Mouse (Mus musculus) monocyte, adult 2 months (primary cell): ENCODE measurements at regions not wholly inside any gene's neighbourhood (a gene's known extent, or its start where the extent isn't known, plus 50 kb on each side); places are given as distances from the start of the nearest gene placed in this dataset.
A peak's percentile ranks its signal among the peaks of the same experiment; 100 is the strongest.

ENCODE experiments used
- DNase-seq, 2 experiments: peaks; one replicate each; pipeline ENCODE4 v3.0.0; 2022; ENCODE audit warnings: low spot score in 2 of 2, low read depth in 1 of 2

DNA sequence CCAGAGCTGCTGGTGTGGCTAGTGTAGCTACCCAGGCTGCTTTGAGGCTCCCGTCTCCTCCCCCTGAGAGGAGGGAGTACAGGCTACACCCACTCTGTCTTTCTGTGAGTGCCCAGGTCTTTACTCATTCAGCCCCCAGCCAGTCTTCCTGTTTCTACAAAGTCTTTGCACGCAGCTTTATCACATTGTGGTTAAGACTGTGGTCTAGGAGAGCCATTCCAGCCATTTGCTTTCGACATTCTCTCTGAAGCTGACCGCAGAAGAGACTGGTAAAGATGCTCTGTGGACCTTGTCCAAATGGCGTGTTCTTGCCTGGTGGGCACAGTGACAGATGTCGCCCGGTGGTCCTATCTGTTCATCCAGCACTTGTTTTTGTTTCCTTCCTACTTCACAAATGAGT, 62.0 kb downstream of the Tpra1 start:
- DNase-seq: no peak

DNA sequence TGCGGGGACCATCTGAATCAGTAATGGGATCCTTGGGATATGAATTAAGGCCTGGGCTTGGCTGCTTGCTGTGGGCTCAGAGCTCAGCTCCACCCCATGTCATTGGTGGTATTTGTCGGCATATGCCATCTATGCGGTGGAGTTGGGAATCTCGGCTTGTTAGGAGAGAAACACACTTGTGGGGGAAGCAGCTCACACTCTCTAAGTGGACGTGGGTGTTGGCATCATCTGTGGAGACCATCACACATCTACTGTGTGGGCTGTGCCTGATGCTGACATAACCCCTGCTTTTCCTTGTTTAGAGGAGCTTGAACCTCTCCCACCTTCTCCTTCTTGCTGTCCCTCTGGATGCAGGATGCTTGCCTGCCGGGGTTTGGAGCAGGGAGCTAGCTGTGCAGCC, 62.9 kb downstream of the Tpra1 start:
- no peak for DNase-seq

DNA sequence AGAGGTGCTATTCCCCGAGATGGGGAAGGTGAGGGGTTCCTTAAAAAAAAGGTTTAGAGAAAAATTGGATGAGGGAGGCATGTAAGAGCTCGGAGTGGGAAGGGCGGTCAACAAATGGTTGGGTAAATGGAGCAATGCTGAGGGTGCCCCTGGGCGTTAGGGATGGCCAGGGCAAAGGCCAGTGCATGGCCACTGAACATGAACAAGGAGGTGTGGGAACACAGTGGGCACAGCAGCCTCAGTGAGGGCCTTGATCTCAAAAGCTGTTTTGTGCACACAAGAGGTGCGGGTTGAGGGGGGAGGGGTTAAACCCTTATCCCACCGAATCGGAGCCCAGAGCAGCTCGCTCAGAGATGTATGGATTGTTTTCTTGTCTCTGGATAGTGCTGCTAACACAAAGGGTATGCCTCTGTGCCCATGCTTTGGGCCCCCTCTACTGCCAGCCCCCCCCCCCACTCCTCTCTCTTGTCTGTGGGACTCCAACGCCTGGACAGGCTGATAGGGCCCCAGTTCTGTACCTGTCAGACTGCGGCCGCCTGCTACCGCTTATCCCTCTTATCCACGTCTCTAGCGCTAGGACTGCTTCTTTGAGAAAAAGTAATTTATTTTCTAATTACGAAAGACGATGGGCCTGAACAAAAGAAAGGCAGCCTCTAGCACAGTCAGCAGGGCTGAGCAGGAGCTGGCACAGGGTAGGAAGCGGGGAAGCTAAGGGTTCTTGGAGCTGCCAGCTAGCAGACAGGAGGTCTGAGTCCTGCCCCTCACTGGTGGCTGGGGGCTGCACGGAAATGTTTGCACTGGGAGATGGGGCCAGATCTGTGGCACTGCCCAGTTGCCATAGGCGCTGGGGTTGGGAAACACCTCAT, 63.5 kb downstream of the Tpra1 start:
- DNase-seq: no peak

DNA sequence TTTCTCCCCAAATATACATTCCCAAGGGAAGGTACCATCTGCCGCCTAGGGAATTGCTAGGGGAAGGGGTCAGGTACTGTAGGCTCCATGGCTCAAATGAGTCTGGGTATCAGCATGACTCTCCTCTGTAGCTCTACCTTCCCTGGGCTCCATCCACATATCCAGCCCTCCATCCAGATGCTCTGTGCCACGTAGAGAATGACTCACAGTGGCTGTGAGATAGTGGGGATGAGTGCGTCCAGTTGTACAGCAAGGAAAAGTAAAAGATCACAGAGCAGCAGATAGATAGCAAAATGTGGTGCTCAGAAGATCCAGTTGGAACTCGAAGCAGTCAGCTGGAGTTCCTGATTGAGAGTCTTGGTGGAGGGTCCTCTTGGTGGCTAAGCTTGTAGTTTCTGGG, 64.5 kb downstream of the Tpra1 start:
- no peak for DNase-seq

DNA sequence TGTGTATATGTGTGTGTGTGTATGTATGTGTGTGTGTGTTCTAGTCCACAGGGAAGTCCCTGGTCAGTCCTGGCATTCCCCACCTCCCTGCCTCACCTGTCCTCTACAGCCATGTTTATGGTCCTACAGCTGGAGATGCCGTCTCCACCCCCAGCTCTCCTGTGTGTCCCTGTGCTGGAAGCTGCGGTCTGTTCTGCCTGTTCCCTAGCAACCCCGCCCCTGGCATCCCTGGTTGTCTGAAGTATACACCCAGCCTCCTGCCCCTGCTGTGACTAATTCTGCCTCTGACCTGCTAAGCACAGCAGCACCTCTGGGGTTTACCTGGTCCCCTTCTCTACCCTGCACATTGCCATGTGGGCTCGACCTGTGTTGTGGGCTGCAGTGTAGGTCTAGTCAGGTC, 66.8 kb downstream of the Tpra1 start:
- no peak for DNase-seq

DNA sequence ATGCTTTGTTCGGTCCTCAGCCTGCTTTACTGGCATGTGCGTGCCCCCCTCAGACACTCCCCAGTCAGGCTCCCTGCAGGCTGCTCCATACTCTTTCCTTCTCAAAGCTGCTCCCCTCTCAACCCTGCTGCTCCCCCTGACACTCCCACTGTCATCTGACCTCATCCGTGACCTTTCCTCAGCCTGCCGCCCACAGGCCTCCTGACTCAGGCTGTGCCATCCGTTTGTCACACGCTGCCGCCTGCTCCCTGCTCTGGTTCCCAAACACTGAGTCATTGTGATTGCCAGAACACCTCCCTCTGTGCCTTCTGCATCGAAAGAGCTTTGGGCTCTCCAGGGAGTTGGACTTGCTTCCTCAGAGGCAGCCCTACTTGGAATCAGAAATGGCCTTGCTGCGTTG, 69.7 kb downstream of the Tpra1 start:
- no peak for DNase-seq

- no peak for DNase-seq
These were observed 72.4 kb downstream of the Tpra1 start for GRCm38 (mm10) chr6:88974457-88974856.

DNA sequence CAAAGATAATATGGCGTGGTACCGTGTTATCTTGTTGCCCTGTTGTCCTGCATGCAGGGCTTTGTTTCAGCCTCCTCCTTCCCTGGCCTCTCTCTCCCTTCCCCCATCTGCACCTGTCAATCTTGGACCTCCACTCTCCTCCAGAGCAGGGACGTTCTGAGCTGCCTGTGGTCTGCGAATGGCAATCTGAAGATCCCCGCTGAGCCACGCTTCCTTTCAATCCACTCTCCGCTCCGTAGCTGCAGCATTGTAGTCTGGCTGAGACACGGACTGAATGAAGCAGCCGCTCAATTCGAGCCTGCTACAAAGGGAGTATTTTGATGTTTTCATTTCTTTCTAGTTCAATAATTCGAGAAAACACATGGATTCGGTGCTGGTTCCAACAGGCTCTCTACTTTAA, 74.5 kb downstream of the Tpra1 start:
- DNase-seq: no peak

DNA sequence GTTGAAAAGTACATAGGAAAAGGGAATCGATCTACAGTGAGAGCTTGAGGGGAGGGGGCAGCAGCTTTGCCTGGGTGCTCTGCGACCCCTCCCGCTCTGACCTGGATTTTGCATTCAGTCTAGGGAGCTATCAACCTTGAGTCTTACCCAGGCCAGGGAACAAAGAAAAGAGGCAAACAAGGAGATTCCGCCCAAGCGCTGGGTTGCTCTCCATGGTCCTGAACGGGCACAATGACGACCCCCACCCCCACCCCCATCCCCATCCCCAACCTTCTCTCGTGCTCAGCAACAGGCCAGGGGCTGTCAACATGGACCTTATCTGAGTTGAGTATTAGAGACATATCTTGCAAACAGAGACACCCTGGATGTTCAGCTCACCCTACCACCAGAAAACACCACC, 74.9 kb downstream of the Tpra1 start:
- DNase-seq: no peak

DNA sequence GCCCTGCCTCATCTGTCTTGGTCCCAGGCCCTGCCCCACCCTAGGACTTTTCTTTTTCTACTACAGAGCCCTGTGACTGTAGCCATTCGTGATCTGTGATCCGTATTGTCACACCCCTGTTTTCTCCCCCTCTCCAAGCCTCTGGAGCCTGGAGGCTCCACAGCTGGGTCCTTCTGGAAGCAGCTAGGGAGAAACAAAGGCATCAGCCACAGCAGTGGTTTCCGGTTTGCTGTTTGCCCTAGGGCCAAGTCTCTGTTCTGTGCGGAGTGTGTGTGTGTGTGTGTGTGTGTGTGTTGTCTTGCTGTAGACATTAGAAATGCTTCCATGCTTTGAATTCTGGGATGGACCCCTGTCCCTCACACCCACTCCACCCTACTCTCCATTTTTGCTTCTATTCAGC, 76.9 kb downstream of the Tpra1 start:
- DNase-seq: no peak

DNA sequence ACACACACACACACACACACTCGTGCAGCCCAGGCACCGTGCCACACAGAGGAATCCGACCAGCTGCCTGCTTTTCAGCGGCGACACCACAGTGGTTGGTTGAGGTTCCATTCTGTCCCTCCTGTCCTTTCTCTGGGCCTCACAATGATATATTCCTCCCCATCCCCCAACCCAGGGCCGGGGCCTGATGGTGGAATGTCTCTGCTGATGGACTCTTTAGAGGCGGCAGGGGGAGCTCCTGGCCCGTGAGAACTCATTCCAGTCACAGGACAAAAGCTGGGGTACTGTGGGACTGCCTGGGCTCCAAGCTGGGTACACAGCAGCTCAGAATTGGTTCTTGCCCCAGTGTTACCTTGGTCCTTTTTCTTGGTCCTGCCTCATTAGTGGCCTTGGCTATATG, 78.1 kb downstream of the Tpra1 start:
- DNase-seq: no peak

DNA sequence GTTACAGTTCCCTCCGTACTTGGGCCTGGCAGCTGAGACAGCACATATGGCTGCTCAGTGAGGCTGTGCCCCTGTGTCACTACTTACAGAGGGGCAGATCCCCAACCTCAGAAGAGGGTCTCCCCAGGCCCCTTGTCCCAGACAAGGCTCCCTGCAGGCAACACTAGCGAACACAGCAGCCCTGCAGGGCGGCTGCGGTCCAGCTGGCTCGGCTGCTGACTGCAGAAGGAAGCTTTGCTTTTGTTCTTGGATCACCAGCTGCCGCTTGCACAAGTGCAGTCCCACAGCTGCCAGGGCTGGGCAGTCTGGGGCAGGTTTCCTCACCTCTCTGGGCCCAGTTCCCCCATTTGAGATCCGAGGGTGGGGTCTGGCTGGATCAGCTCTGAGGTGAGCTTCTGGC, 79.5 kb downstream of the Tpra1 start:
- DNase-seq: no peak

- DNase-seq: no peak
These were observed 82.1 kb downstream of the Tpra1 start for GRCm38 (mm10) chr6:88984170-88984569.

- no peak for DNase-seq
These were observed 82.8 kb downstream of the Tpra1 start for GRCm38 (mm10) chr6:88984863-88985262.

DNA sequence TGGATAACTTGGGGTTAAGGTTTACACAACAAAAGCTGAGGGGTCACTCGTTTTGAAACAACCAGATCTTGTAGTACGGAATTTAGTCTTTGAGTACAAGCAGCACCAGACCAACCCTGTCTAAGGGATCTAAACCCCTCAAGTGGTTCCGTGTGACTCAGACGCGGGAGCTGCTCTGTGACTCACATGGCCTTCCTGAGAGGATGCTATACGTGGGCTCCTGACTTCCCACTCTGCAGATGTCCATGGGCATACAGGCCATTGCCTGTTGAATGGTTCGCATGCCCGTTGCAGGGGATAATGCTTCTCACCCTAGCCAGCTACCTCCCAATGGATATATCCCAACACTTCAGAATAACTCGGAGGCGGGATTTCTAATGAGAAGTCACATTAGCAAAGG, 86.5 kb downstream of the Tpra1 start:
- no peak for DNase-seq

GRCm38 (mm10) chr6:88989617-88990299, 87.7 kb downstream of the Tpra1 start:
- DNase-seq: no peak

GRCm38 (mm10) chr6:88990300-88990685, 88.2 kb downstream of the Tpra1 start:
- no peak for DNase-seq

GRCm38 (mm10) chr6:88995077-88995476, 93.0 kb downstream of the Tpra1 start:
- DNase-seq: no peak

DNA sequence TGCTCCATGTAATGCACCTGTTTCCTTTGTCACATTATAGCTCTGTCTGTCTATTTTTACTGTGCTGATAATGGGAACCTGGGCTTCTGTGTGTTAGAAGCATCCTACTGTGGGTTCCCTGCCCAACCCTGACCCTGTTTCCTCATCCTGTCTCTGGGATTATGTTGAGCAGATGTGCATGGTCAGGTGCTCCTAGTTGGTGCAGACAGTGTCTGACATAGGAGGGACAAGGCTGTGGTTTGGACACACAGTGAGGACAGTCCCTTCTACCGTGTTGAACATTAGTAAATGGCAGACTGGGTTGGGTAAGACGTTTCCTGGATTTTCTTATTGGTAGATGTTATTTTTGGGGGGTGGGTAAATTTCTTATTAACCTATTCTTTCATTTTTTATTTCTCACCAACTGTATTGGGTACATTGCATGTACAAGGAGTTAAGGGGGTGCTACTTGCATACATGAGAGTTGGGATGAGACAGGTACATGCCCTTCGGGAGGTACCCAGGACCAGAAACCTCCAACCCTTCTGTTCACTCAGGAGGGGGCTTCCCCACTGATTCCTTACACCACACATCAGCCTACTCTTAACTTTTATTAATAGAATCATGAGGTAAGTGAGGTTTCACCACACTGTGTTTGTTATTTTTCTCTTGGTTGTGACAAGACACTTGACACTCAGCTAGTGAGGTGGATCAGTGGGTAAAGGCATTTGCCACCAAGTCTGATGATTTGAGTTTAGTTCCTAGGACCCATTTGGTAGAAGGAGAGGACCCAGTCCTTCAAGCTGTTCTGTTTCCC, 97.1 kb downstream of the Tpra1 start:
- DNase-seq: no peak

- DNase-seq: peak in 1 of 2 experiments; percentile 6
These were observed 98.3 kb downstream of the Tpra1 start for GRCm38 (mm10) chr6:89000359-89000758.

- no peak for DNase-seq
These were observed 101.3 kb downstream of the Tpra1 start for GRCm38 (mm10) chr6:89003197-89003923.
